Mouse (Mus musculus) bone marrow, adult 2 months (tissue): ENCODE results near the gene Prl7a2. TPM values are rescaled to one million over a fixed set of nuclear protein-coding genes. Genes with fewer than 3 reads are reported as not detected.

Experiments used
- H3K27ac ChIP-seq: fragments of 200-500 bp; 2 replicates; pipeline ENCODE4 v1.5.1; 2012; ENCODE audit warnings: low read depth, mild to moderate bottlenecking, control low read depth, inconsistent platforms, low read length; ENCODE audit not compliant: control insufficient read depth, poor library complexity, insufficient read depth
- H3K4me1 ChIP-seq: fragments of 200-500 bp; 2 replicates; pipeline ENCODE4 v1.6.1; 2011; ENCODE audit warnings: low read length; ENCODE audit not compliant: control insufficient read depth, insufficient read depth
- H3K4me3 ChIP-seq: fragments of 200-500 bp; replicated peaks from 2 replicates; pipeline ENCODE3; 2011; ENCODE audit warnings: mild to moderate bottlenecking, low read depth, low read length, control low read depth; ENCODE audit not compliant: control insufficient read depth
- CTCF ChIP-seq: fragments of 200-500 bp; IDR thresholded peaks from 2 replicates; pipeline ENCODE4 v1.5.1; 2011; ENCODE audit warnings: low read length, control low read depth; ENCODE audit not compliant: control insufficient read depth, insufficient read depth
- POLR2A ChIP-seq: fragments of 200-500 bp; IDR thresholded peaks from 2 replicates; pipeline ENCODE4 v1.6.1; 2011; ENCODE audit warnings: low read depth, mild to moderate bottlenecking, control low read depth, low read length, borderline replicate concordance; ENCODE audit not compliant: control insufficient read depth
- WGBS: fragments of 180-500 bp; shearing (Covaris S2); methylation state at CpG from one replicate; pipeline ENCODE4 v1.1.7; 2018; 5-methylcytosine and 5-hydroxymethylcytosine counted together
- polyA plus RNA-seq: library from polyadenylated mRNA; stranded (reverse); fragments of >200 nt; gene quantifications from 2 replicates; pipeline ENCODE4 v1.2.4, GENCODE M21; 2011; ENCODE audit warnings: low replicate concordance; ENCODE audit not compliant: missing spikeins, insufficient read depth, insufficient read length

Gene Prl7a2
- polyA plus RNA-seq = not detected in 2 replicates

- TF ChIP-seq CTCF (no peak), POLR2A (no peak)
- H3K4me1 ChIP-seq = no peaks in the 10 kb centered on the region
- no peak within 1 kb of the TSS for H3K4me3 ChIP-seq
- WGBS = 74% methylated on average over 4 of the region's 4 CpGs
- no peak within 1 kb of the TSS for H3K27ac ChIP-seq
These were observed at the start of gene Prl7a2 for GRCm38 (mm10) chr13:27667936-27668335. TSS of gene Prl7a2 (minus strand) at chr13:27668036.

- Histone ChIP-seq H3K4me3 (no peak within 1 kb of the TSS), H3K4me1 (no peaks in the 10 kb centered on the region), H3K27ac (no peak within 1 kb of the TSS)
- TF ChIP-seq POLR2A (no peak), CTCF (no peak)
- WGBS = 80% methylated on average over 5 of the region's 5 CpGs
These were observed 48.8 kb upstream of the Prl7a2 start, which contains the start of gene Prl7d1 for GRCm38 (mm10) chr13:27716636-27717035. TSS of gene Prl7d1 (minus strand) at chr13:27716736.

GRCm38 (mm10) chr13:27706521-27706920, 38.7 kb upstream of the Prl7a2 start:
- no peak overlapping the region for H3K27ac ChIP-seq
- H3K4me3 ChIP-seq = no peak overlapping the region
- H3K4me1 ChIP-seq = no peaks in the 10 kb centered on the region
- WGBS = 56% methylated on average over 2 of the region's 2 CpGs
- TF ChIP-seq CTCF (no peak), POLR2A (no peak)

GRCm38 (mm10) chr13:27660747-27661146, 7.1 kb downstream of the Prl7a2 start:
- Histone ChIP-seq H3K4me3 (no peak overlapping the region), H3K27ac (no peak overlapping the region), H3K4me1 (no peaks in the 10 kb centered on the region)
- WGBS = 66% methylated on average over 2 of the region's 2 CpGs
- no peak for TF ChIP-seq POLR2A
- no peak for TF ChIP-seq CTCF

- TF ChIP-seq POLR2A (no peak), CTCF (no peak)
- H3K4me1 ChIP-seq = no peaks in the 10 kb centered on the region
- H3K4me3 ChIP-seq = no peak within 1 kb of the TSS
- H3K27ac ChIP-seq = no peak within 1 kb of the TSS
- 91% methylated on average over 3 of the region's 3 CpGs for WGBS
These were observed 25.4 kb downstream of the Prl7a2 start, which contains the start of gene Prl7a1 for GRCm38 (mm10) chr13:27642393-27642792. TSS of gene Prl7a1 (minus strand) at chr13:27642493.

GRCm38 (mm10) chr13:27610482-27610881, 57.4 kb downstream of the Prl7a2 start, which contains the start of gene Prl7b1:
TSS of gene Prl7b1 (minus strand) at chr13:27610582.
- TF ChIP-seq CTCF (no peak), POLR2A (no peak)
- 54% methylated on average over 4 of the region's 4 CpGs for WGBS
- no peaks in the 10 kb centered on the region for H3K4me1 ChIP-seq
- no peak within 1 kb of the TSS for H3K27ac ChIP-seq
- no peak within 1 kb of the TSS for H3K4me3 ChIP-seq

Other genes with a start within 250 kb of the Prl7a2 start
- not detected in 2 replicates for gene Prl8a6, start 229.3 kb downstream of the Prl7a2 start, polyA plus RNA-seq
- gene Prl8a8, start 154.8 kb downstream of the Prl7a2 start, polyA plus RNA-seq = not detected in 2 replicates
- not detected in 2 replicates for gene Prl8a9, start 103.4 kb downstream of the Prl7a2 start, polyA plus RNA-seq
- not detected in 2 replicates for gene Prl8a1, start 85.9 kb downstream of the Prl7a2 start, polyA plus RNA-seq
- not detected in 2 replicates for gene Prl7b1, start 57.5 kb downstream of the Prl7a2 start, polyA plus RNA-seq
- gene Prl7a1, start 25.5 kb downstream of the Prl7a2 start, polyA plus RNA-seq = not detected in 2 replicates
- not detected in 2 replicates for gene Prl7d1, start 48.7 kb upstream of the Prl7a2 start, polyA plus RNA-seq
- gene Prl7c1, start 112.8 kb upstream of the Prl7a2 start, polyA plus RNA-seq = not detected in 2 replicates
- gene Prl2a1, start 133.6 kb upstream of the Prl7a2 start, polyA plus RNA-seq = not detected in 2 replicates
- not detected in 2 replicates for gene Prl2c1, start 181.3 kb upstream of the Prl7a2 start, polyA plus RNA-seq